Mouse (Mus musculus) adrenal gland, postnatal 14 days (tissue): ENCODE results near the gene Tmem240. TPM values are rescaled to one million over a fixed set of nuclear protein-coding genes. Genes with fewer than 3 reads are reported as not detected.
"Not testable (repeated sequence)": the region's sequence is repeated elsewhere in the genome, so short reads cannot be mapped to it uniquely, and the experiment has no call there.

Experiments
- DNase-seq: peaks from one replicate; pipeline ENCODE4 v3.0.0; 2021; ENCODE audit warnings: mixed read lengths
- long read RNA-seq, 2 experiments: library from polyadenylated mRNA; stranded (forward); transcript quantifications; one replicate each; pipeline ENCODE4 v2.0.0; 2021
- total RNA-seq: library from RNA; stranded (reverse); gene quantifications from 2 replicates; pipeline ENCODE4 v1.2.3, GENCODE M21; 2021

Tmem240 gene
- 0.79 and 1.2 TPM in 2 replicates for total RNA-seq
- long read RNA-seq, experiment 1, full-length matches to known transcripts: 6 of 6 reads
- long read RNA-seq, experiment 1, partial matches to known transcripts: 0 of 6 reads
- long read RNA-seq, experiment 1, other reads (novel, unspliced or antisense): 0 of 6 reads
- long read RNA-seq, experiment 2: 0 reads

- DNase-seq: peak; percentile 94
Observed at GRCm38 (mm10) chr4:155734350-155734941, at the start of gene Tmem240. Tmem240 (plus strand) TSS chr4:155734800.

DNA sequence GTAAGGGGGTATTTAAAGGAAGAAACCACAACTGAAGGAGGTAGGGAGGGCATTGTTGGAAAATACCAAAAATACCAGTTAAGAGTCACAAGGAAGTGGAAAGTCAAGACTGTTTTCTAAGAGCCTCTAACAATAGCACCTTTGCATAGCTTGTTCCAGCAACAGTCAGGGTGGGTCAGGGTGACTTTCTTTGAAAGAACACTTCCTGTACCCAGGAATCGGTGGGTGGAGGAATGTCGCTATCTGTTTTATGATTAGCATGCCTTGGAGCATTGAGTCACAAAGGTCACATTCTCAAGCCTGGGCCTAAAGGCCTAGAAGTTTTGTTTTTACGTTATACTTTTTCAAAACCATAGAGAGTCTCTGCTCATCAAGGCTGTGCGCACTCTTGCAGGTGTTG is 46.8 kb upstream of the Tmem240 start:
- DNase-seq: not testable (repeated sequence)

DNA sequence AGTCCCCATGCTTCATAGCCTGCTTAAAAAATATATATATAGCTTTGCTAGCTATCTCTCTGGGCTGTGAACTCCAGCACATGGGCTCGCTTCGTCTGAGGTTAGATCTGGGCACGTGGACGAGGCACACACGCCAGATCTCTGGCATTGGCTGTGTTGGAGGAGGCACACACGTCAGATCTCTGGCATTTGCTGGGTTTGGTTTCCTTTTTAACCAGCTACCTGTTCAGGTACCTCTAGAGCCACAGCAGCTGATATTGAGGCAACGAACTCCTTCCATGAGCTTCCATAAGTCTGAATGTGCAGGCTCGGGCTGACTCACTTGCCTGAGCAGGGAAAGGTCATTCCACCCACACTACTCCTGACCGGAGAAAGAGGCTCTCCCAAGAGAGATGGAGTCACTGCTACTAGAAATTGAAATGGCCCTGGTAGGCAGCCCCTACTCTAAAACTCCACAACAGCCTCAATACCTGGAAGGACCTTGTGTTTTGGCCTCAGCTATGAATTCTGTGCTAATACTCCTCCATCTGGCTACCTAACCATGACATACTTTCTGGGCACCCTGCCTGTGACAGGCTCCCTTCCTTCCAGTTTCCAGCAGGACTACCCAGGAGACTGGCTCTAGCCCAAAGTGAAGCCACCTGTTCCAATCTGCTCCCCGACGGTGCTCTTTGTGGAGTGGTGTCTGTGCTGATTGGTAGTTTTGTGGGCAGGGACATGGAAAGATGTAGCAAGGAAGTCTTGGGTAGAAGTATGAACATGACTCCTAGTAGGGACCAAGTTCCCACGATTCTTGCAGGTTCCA is 43.8 kb upstream of the Tmem240 start:
- peak; percentile 22 for DNase-seq

- DNase-seq: no peak
Observed at GRCm38 (mm10) chr4:155692421-155692820, 42.2 kb upstream of the Tmem240 start.

- peak; percentile 86 for DNase-seq
Observed at GRCm38 (mm10) chr4:155694111-155694481, 40.5 kb upstream of the Tmem240 start, which contains the start of gene Fndc10. Fndc10 (plus strand) TSS chr4:155694342.

GRCm38 (mm10) chr4:155694482-155695401 is 39.9 kb upstream of the Tmem240 start:
- peak; percentile 82 for DNase-seq

- no peak for DNase-seq
Observed at GRCm38 (mm10) chr4:155695531-155696062, 39.0 kb upstream of the Tmem240 start.

- peak; percentile 80 for DNase-seq
Observed at GRCm38 (mm10) chr4:155696261-155697255, 38.0 kb upstream of the Tmem240 start.

GRCm38 (mm10) chr4:155700425-155700824 is 34.2 kb upstream of the Tmem240 start:
- peak; percentile 24 for DNase-seq

DNA sequence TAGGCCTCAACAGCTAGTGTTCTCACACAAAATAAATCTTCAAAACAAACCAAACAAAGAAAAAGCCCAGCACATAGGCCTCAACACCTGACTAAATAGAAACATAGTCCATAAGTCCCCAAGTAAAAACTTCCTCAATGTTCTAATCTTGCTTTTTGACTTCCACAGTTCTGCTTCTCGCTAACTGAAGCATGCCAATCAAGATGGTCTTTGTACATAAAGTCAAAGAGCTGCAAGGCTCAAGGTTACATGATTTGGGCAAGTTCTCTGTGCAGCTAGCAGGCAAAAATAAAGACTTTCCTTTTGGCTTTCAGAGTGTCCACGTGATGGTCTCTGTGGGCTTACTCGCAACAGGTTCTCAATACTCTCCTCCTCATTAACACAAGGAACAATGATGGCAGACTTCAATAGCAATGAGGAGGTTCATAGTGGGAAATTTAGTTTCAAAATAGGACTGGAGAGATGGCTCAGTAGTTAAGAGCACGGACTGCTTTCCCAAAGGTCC is 31.1 kb upstream of the Tmem240 start:
- DNase-seq: no peak

GRCm38 (mm10) chr4:155704721-155705591 is 29.6 kb upstream of the Tmem240 start, which contains the start of gene Ssu72:
Ssu72 (plus strand) TSS chr4:155704800.
- peak; percentile 95 for DNase-seq

- no peak for DNase-seq
Observed at GRCm38 (mm10) chr4:155705592-155705929, 29.0 kb upstream of the Tmem240 start.

- no peak for DNase-seq
Observed at GRCm38 (mm10) chr4:155708582-155708981, 26.0 kb upstream of the Tmem240 start.

DNA sequence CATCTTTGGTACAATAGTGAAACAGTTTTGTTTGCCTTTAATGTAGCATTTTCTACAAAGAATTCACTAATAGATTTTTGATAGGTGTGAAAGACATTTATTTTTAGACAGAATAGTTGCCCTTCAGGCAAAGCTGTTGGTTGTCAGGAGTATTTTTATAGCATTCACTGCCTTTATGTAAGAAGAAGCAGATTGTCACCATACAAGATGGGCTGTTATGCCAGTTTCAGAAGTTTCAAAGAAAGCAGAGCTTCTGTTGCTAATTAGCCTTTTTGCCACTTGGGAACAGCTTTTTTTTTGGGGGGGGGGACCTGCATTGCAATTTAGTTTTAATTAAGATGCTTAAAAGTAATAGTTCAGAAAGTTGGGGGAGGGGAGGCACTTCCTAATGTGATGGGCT is 25.6 kb upstream of the Tmem240 start:
- DNase-seq: no peak

DNA sequence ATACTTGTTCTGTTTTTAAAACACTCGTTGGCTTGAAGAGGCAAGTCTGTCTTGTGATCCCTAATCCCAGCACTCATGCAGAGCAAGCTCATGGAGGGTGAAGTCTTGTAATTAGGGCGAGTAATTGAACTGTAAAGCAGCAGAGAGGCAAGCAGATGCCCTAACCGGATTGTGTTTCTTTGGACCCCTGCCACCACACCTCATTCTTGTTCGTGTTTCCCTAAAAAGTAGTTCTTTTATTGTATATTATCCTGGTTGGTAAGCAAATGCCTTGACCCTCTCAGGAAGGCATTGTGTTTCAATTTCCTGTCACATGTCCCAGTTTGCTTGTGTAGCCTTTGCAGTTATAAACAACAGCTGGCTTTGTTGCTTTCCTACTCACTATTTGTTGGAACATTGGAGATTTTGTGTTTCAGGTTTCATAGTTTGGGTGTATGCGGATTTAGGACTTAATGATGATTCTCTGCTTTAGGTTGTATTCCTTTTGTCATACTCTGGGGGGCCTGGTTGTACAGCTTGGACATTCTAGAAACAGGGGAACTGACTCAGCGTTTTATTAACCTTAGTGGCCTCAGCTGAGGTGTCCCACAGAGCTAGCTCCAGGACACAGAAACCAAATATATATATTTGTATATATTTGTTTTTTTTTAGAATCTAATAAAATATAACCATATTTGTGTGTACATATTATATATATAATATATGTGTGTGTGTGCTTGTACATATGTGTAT is 23.9 kb upstream of the Tmem240 start:
- no peak for DNase-seq

- DNase-seq: peak; percentile 32
Observed at GRCm38 (mm10) chr4:155721668-155722083, 12.9 kb upstream of the Tmem240 start.

- no peak for DNase-seq
Observed at GRCm38 (mm10) chr4:155727993-155728392, 6.6 kb upstream of the Tmem240 start.

DNA sequence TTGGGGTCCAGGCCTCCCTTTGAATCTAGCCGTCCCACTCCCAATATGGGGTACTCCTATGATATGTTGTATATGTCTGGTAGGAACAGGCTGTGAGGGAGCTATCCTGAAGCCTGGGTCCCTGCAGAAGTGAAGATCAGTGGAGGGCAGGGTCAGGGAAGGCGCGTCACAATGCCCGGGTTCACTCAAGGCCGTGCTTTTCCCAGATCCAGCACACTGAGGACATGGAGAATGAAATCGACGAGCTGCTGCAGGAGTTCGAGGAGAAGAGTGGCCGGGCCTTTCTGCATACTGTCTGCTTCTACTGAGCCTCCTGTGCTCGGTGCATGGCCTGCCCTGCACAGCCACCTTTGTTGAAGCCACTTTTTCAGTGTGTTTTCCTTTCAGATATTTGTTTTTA is 1.3 kb upstream of the Tmem240 start:
- peak; percentile 41 for DNase-seq
